Mouse (Mus musculus) intestine, postnatal 0 days (tissue): ENCODE measurements around the gene Rbbp4. TPM values are rescaled to one million over a fixed set of nuclear protein-coding genes. Genes with fewer than 3 reads are reported as not detected.

Experiments
- ATAC-seq: fragments of 200-750 bp; cut with Nextera tagmentation; 2 replicates; pipeline ENCODE4 v1.8.0; 2017; ENCODE audit warnings: mild to moderate bottlenecking, moderate TSS enrichment, moderate library complexity
- H3K27ac ChIP-seq: fragments of 300-500 bp; sonication (generic); 2 replicates; pipeline ENCODE4 v1.5.1; 2014; ENCODE audit warnings: mild to moderate bottlenecking, low read depth, low read length, moderate library complexity
- H3K27me3 ChIP-seq: fragments of 300-500 bp; sonication (generic); replicated peaks from 2 replicates; pipeline ENCODE4 v1.6.1; 2014; ENCODE audit warnings: low read length, mixed read lengths; ENCODE audit not compliant: control insufficient read depth, insufficient read depth
- H3K36me3 ChIP-seq: fragments of 300-500 bp; sonication (generic); 2 replicates; pipeline ENCODE4 v1.6.1; 2014; ENCODE audit warnings: mild to moderate bottlenecking, moderate library complexity; ENCODE audit not compliant: control insufficient read depth, insufficient read depth
- H3K4me1 ChIP-seq: fragments of 300-500 bp; sonication (generic); replicated peaks from 2 replicates; pipeline ENCODE4 v1.6.1; 2014; ENCODE audit warnings: antibody characterized with exemption, low read length, mixed read lengths; ENCODE audit not compliant: control insufficient read depth, insufficient read depth
- H3K4me2 ChIP-seq: fragments of 300-500 bp; sonication (generic); replicated peaks from 2 replicates; pipeline ENCODE4 v1.6.1; 2014; ENCODE audit warnings: low read depth, mild to moderate bottlenecking, moderate library complexity
- H3K4me3 ChIP-seq: fragments of 300-500 bp; sonication (generic); 2 replicates; pipeline ENCODE4 v1.5.1; 2014; ENCODE audit warnings: low read depth, low read length
- H3K9ac ChIP-seq: fragments of 300-500 bp; sonication (generic); 2 replicates; pipeline ENCODE4 v1.6.1; 2014; ENCODE audit warnings: mild to moderate bottlenecking, low read depth, low read length
- H3K9me3 ChIP-seq: fragments of 300-500 bp; sonication (generic); 2 replicates; pipeline ENCODE4 v1.6.1; 2016; ENCODE audit warnings: mixed run types; ENCODE audit not compliant: control insufficient read depth
- CTCF ChIP-seq: sonication (generic); IDR thresholded peaks from 2 replicates; pipeline ENCODE4 v1.5.1; 2016; ENCODE audit warnings: low read depth, mild to moderate bottlenecking, control low read depth, antibody characterized with exemption, moderate library complexity
- WGBS: fragments of 180-500 bp; shearing (Covaris S2); extraction: QIAGEN DNeasy Blood & Tissue Kit; methylation state at CpG from one replicate; pipeline ENCODE4 v1.1.7; 2014; 5-methylcytosine and 5-hydroxymethylcytosine counted together
- polyA plus RNA-seq: library from polyadenylated mRNA; unstranded; fragments of >200 nt; fragmentation: Nextera tagmentation; extraction: Ambion mirVana; gene quantifications from 2 replicates; pipeline ENCODE4 v1.2.1, GENCODE M21; 2015

Gene Rbbp4
- polyA plus RNA-seq, 1 experiment from 2014 or later: 159 TPM

DNA sequence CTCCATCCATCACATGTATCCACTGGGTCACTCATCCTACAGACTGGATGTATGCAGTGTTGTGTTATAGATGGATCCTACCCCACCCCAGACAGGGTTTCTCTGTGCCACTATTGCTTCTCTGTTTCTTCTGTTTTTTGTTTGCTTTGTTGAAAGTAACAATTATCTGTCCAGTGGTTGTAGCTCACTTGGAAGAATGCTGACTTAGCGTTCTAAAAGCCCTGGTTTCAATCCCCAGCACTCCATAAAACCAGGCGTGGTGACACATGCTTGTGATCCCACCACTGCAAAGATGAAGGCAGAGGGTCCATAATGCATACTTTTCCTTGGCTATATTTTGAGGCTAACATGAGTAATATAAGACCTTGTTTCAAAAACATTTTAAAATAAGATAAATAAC, 7.5 kb upstream of the Rbbp4 start:
- Histone ChIP-seq H3K36me3 (peaks cover 50% of the 10 kb centered on the region), H3K27me3 (no peaks in the 10 kb centered on the region), H3K4me1 (no peaks in the 10 kb centered on the region), H3K4me3 (no peak overlapping the region), H3K9ac (no peak overlapping the region), H3K9me3 (no peaks in the 10 kb centered on the region), H3K4me2 (no peak overlapping the region), H3K27ac (no peak overlapping the region)
- no peak for TF ChIP-seq CTCF
- no peak for ATAC-seq
- WGBS: 81% methylated on average over 2 of the region's 2 CpGs

GRCm38 (mm10) chr4:129341888-129342287, 6.7 kb upstream of the Rbbp4 start:
- H3K9me3 ChIP-seq: no peaks in the 10 kb centered on the region
- WGBS: 96% methylated on average over 1 of the region's 1 CpGs
- no peak for ATAC-seq

DNA sequence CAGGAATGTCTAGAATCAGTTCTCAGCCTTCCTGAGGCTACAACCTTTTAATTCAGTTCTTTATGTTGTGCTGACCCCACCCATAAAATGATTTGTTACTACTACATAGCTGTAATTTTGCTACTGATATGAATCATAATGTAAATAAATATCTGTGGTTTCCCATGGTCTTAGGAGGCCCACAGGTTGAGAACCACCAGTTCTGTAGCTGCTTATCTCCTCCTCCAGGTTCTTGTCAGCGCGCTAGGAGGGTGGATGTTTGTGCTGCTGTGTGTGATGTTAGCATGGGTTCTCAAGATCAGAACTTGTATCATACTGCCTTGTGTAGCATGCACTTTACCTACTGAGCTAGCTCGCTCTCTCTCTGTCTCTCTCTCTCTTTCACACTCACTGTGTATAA, 4.6 kb upstream of the Rbbp4 start:
- ATAC-seq: no peak
- WGBS: 62% methylated on average over 3 of the region's 3 CpGs
- Histone ChIP-seq H3K36me3 (peaks cover 31% of the 10 kb centered on the region), H3K4me2 (no peak overlapping the region), H3K4me1 (no peaks in the 10 kb centered on the region), H3K27me3 (no peaks in the 10 kb centered on the region), H3K9ac (no peak overlapping the region), H3K9me3 (no peaks in the 10 kb centered on the region), H3K27ac (no peak overlapping the region), H3K4me3 (no peak overlapping the region)
- TF ChIP-seq CTCF: no peak

More at GRCm38 (mm10) chr4:129341888-129342287, 6.7 kb upstream of the Rbbp4 start:
- Histone ChIP-seq H3K4me2 (no peak overlapping the region), H3K36me3 (peaks cover 50% of the 10 kb centered on the region), H3K4me3 (no peak overlapping the region), H3K27me3 (no peaks in the 10 kb centered on the region), H3K27ac (no peak overlapping the region), H3K4me1 (no peaks in the 10 kb centered on the region), H3K9ac (no peak overlapping the region)
- peak; percentile 45 for TF ChIP-seq CTCF

- H3K9me3 ChIP-seq: no peaks in the 10 kb centered on the region
- H3K9ac ChIP-seq: peak overlapping the region; percentile 49; the same call in 1 of the 2 replicates
- H3K4me2 ChIP-seq: peak overlapping the region; percentile 78
- no peaks in the 10 kb centered on the region for H3K27me3 ChIP-seq
- ATAC-seq: no peak
- peaks cover under 1% of the 10 kb centered on the region; the same call in 1 of the 2 replicates for H3K36me3 ChIP-seq
- 0 out of 2 replicates have a peak, but pooled peaks cover 7% of the 10 kb centered on the region for H3K4me1 ChIP-seq
- peak overlapping the region; percentile 94; the same call in 1 of the 2 replicates for H3K27ac ChIP-seq
- TF ChIP-seq CTCF: no peak
- WGBS: 38% methylated on average over 14 of the region's 14 CpGs
- peak overlapping the region; percentile 77 for H3K4me3 ChIP-seq
Measured at GRCm38 (mm10) chr4:129336291-129336690, 1.1 kb upstream of the Rbbp4 start.

DNA sequence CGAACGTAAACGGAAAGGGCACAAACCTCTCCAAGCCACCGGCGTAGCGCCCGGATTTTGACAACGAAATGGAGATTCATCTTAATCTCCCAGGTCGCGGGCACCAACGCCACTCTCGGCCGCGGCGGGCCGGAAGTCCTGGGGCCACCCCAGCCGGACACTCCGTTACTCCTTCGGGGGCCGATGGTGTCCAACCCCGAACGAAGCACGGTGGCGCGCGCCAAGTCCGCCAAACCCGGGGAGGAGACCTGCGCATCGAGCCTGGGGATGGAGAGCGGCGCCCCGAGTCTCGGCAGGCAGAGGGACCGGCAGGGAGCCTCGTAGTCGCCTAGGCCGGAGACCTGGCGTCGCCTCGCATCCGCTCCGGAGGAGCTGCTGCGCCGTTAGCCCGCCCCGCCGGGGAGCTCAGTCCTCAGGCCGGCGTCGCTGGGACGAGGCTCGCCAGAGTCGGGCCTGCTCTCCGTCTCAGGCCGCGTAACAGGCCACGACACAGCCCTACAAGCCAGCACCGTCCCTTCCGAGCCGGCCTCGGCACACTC, 424 bp downstream of the Rbbp4 start:
- Histone ChIP-seq H3K27ac (peak overlapping the region; percentile 97), H3K9me3 (no peaks in the 10 kb centered on the region), H3K36me3 (peaks cover 10% of the 10 kb centered on the region; the same call in 1 of the 2 replicates), H3K4me3 (peak overlapping the region; percentile 77), H3K4me1 (0 out of 2 replicates have a peak, but pooled peaks cover 7% of the 10 kb centered on the region), H3K9ac (peak overlapping the region; percentile 90), H3K4me2 (peak overlapping the region; percentile 78), H3K27me3 (no peaks in the 10 kb centered on the region)
- WGBS: under 1% methylated on average over 62 of the region's 62 CpGs
- TF ChIP-seq CTCF: no peak
- peak; percentile 64 for ATAC-seq

DNA sequence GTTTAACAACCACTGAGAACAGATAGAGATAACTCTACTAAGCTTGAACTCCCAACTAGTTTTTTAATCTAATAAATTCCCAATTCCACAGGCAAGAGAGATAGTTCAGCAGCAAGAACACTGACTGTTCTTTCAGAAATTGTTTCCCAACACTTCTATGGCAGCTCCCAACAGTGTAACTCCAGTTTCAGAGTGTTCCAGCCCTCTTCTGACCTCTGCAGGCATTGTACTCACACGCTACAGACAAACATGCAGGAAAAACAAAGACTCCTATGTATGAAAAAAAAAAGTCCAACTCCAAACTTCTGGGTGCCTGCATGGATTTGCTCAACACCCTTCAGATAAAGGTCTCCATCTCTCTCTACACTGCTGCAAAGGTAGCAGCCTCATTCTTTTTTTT, 2.3 kb downstream of the Rbbp4 start:
- no peaks in the 10 kb centered on the region for H3K9me3 ChIP-seq
- H3K4me2 ChIP-seq: peak overlapping the region; percentile 78
- H3K27ac ChIP-seq: no peak overlapping the region
- H3K4me3 ChIP-seq: no peak overlapping the region
- no peak for ATAC-seq
- no peak for TF ChIP-seq CTCF
- H3K27me3 ChIP-seq: no peaks in the 10 kb centered on the region
- peaks cover 25% of the 10 kb centered on the region for H3K36me3 ChIP-seq
- H3K9ac ChIP-seq: no peak overlapping the region
- 31% methylated on average over 1 of the region's 1 CpGs for WGBS
- H3K4me1 ChIP-seq: 0 out of 2 replicates have a peak, but pooled peaks cover 7% of the 10 kb centered on the region
